Mouse (Mus musculus) ES-E14 (cell line): ENCODE results near the gene Gadd45a.

Experiments used
- CHD2 ChIP-seq: IDR thresholded peaks from 2 replicates; pipeline ENCODE4 v1.6.1; 2014; ENCODE audit warnings: mild to moderate bottlenecking, low read depth, low read length, inconsistent platforms
- HCFC1 ChIP-seq: IDR thresholded peaks from 2 replicates; pipeline ENCODE4 v1.6.1; 2012; ENCODE audit warnings: low read length, inconsistent platforms, borderline replicate concordance; ENCODE audit not compliant: insufficient read depth
- MAFK ChIP-seq: IDR thresholded peaks from 2 replicates; pipeline ENCODE4 v1.6.1; 2014; ENCODE audit warnings: mild to moderate bottlenecking, low read depth, low read length, inconsistent platforms; ENCODE audit not compliant: insufficient read depth

DNA sequence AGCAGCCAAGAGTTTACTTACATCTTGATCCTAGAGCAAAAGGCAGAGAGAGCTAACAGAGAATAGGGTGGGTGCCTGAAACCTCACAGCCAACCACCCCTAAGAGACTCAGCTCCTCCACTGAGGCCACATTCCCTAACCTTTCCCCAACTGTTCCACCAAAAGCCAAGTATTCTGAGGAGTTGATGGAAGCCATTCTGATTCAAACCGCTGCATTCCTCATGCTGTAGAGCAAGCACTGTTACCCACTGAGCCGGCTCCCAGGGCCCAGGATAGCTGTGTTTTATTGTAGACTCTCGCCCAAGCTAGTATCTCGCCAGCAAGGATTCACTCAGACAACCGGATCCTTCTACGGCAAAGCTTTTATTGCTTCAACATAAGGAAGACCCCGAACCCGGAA lies 42.3 kb downstream of the Gadd45a start:
- TF ChIP-seq CHD2 = no peak
- TF ChIP-seq HCFC1 = no peak
- no peak for TF ChIP-seq MAFK
